Mouse (Mus musculus): ENCODE results near the gene Hist2h2ab.

DNA sequence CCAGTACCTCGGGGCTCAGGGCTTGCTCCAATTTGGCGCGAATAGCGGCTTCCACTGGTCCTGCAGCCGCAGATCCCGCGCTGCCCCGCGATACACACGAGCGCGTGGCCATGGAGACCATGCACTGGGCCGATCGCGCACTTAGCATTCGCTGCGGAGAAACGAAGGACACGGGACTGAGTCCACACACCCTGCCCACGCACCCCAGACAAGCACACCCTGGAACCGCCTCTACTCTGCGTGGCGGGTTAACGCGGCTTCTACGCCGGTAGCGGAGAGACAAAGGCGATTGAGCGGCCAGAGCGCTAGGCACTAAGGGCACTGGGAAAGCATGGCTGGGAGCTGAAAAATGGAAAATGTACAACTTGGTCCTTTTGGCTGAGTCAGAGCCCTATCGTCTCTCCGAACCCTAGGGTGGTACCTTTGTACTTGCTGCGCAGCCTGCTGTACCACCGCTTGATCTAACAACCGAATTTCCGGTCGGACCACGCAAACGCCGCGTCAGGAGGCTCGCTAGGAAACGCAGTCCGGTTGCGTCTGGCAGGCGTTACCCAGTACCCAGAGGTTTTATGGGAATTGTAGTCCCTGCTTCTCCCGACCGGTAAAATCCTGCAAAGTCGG is 22.4 kb upstream of the Hist2h2ab start:
- TF ChIP-seq TBP (conservative IDR thresholded peaks at IDR 0.05; ENCODE audit: low read depth, low read length) (peak; percentile 72; the same call in 1 of the 2 replicates), POLR2AphosphoS2 (IDR thresholded peaks at IDR 0.05; ENCODE audit: low read depth, low read length) (no peak), CTCF (conservative IDR thresholded peaks at IDR 0.05 in 1 of 2, IDR thresholded peaks at IDR 0.05 in 1 of 2; ENCODE audit: low read depth in 2 of 2, low read length in 2 of 2) (no peak), RAD21 (IDR thresholded peaks at IDR 0.05; ENCODE audit: low read depth, low read length) (no peak), E2F4 (IDR thresholded peaks at IDR 0.05; ENCODE audit: insufficient replicate concordance, low read depth, low read length) (no peak), POLR2A (IDR thresholded peaks at IDR 0.05; ENCODE audit: low read depth, low read length) (peak; percentile 80), RCOR1 (conservative IDR thresholded peaks at IDR 0.05; ENCODE audit: low read depth, low read length) (no peak)

All from CH12.LX (cell line).